Mouse (Mus musculus) ES-CJ7 (cell line): ENCODE measurements around the gene Map3k6.

Experiments used
- DNase-seq: peaks from one replicate; pipeline ENCODE4 v3.0.0; 2011; ENCODE audit warnings: low read depth, low spot score

The Map3k6 gene

GRCm38 (mm10) chr4:133281951-133282481, 41.4 kb downstream of the Map3k6 start:
- no peak for DNase-seq

GRCm38 (mm10) chr4:133282656-133283055, 42.0 kb downstream of the Map3k6 start:
- DNase-seq = peak; percentile 50

DNA sequence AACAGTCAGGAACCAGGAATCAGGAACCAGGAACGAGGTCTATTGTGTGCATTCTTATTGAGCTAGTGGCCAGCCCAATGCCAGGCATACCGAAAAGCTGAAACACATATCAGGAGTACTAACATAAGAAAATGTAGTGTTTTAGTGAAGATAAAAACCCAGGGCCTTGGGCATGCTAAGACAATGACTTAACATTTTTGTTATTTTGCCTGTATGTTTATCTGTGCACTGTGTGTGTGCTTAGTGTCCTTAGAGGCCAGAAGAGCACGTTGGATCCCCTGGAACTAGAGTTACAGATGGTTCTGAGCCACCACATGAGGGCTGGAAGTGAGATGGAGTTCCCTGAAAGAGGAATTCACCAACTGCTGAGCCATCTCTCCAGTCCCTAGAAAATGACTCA, 44.7 kb downstream of the Map3k6 start:
- DNase-seq = no peak

DNA sequence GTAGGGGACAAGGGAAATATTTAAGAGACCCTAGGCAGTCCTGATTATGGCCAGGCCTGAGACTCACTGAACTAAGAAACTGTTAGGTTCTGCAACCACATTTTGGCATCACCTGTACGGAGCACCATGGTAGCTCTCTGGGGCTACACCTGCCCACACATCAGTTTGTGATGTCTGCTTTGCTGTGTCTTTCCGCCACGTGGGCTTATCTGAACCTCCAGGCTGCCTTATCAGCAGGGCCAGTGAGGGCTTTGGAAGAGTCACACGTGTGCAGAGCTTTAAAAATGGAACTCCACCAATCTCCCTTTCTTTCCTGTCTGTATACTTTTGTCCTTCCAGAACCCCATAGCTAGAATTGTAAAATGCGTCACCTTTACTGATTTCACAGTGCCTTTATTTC, 45.3 kb downstream of the Map3k6 start:
- no peak for DNase-seq

DNA sequence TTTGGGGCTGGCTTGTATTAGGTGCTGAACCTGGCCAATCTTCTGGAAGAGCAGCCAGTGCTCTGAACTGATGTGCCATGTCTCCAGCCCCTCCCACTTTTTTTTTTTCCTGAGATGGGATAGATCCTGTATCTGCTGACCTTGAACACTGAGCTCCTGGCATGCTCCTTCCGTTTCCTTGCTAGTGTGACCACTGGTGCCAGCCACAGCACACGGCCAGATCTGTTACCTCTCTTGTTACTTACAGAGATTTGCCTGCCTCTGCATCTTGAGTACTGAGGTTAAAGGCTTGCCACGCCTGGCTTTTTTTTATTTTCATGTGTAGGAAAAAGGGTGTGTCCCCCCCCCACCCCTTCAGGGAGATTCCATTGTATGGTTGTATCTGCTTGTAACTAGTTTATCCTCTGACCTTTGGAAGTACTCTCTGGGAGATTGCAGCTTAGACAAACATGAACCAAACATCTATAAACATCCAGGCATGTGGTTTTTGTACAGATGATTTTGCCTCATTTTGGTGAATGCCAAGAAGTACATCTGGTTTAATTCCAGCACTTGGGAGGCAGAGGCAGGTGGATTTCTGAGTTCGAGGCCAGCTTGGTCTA, 46.0 kb downstream of the Map3k6 start:
- peak; percentile 65 for DNase-seq

GRCm38 (mm10) chr4:133291255-133291654, 50.6 kb downstream of the Map3k6 start:
- DNase-seq = no peak

DNA sequence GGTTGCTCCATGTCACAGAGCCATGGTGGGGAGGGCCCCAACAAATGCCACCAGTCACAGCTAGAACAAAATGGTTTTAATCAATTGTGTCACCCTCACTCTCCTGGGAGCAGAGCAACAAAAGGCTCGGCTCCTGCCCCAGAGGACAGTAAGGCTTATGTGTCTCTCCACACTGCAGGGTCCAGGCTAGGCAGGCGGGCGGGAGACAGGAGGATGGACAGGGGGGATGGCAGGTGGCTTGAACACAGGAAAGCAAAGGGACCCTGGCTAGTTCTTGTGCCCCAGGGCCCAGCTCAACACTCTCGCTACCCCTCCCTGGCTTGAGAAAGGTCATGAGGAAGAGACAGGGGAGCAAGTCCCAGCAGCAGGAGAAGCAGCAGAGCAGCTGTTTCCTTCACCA, 51.8 kb downstream of the Map3k6 start:
- DNase-seq = no peak

DNA sequence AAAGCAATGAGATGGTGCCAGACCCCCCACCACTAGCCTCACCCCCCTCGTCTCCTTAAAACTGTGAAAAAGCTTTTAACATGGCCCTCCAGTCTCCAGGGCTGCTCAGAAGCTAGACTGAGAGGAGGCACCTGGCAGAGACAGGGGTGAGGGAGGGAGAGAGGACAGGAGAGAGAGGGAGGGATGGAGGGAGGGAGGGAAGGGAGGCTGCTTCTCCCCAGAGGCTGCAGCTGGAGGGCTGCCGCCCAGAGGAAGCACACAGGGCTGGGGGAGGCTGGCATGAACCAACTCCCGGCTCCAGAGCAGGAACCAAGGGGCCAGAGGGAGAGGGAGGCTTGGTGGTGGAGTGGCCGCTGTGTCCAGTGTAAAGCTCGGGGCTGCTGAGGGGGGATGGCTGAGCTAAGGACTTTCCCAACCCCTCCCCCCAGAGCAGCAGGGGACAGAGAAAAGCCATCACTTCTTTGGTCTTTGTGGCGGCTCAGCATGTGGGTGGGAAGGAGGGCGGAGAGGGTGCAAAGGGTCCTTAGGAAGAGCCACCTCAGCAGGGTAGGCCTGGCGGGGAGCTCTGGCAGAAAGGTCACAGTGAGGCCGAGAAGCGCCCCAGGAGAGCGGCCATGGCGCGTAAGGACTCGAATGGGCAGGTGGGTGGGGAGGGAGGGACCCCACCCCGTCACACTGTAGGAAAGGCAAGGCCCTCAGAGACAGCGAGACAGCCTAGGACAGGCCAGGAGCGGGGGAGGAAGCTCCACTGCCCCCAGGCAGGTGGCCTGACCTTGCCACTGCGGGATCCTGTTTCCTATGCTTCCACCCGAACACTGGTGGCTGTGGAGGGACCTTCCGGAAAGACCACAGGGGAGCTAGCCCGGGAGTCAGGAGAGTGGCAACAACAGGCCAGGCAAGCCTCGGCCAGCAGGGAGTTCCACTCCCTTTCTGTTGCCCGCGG, 52.6 kb downstream of the Map3k6 start:
- peak; percentile 55 for DNase-seq

GRCm38 (mm10) chr4:133294084-133294483, 53.5 kb downstream of the Map3k6 start:
- DNase-seq = no peak

- no peak for DNase-seq
Measured at GRCm38 (mm10) chr4:133297360-133297759, 56.7 kb downstream of the Map3k6 start.

DNA sequence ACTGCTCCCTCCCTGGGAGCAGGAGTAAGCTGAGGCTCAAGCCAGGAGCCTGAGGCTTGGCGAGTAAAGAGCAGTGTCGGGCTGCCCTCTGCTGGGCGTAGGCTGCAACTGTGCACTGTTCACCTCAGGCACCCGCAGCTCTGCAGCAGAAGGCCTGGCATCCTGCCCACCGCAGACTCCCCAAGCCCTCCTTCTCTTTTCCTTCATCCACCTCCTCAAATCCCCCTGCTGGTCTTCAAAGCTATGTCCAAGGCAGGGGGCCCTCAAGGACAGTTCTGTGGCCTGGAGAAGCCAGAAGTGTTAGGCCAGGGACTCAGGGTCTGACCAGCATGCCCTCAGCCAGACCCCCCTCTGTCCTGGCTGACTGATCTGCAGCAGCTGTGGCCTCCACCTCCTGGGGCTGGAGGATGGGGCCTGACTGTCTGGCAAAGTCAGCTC, 57.2 kb downstream of the Map3k6 start:
- DNase-seq = peak; percentile 54

DNA sequence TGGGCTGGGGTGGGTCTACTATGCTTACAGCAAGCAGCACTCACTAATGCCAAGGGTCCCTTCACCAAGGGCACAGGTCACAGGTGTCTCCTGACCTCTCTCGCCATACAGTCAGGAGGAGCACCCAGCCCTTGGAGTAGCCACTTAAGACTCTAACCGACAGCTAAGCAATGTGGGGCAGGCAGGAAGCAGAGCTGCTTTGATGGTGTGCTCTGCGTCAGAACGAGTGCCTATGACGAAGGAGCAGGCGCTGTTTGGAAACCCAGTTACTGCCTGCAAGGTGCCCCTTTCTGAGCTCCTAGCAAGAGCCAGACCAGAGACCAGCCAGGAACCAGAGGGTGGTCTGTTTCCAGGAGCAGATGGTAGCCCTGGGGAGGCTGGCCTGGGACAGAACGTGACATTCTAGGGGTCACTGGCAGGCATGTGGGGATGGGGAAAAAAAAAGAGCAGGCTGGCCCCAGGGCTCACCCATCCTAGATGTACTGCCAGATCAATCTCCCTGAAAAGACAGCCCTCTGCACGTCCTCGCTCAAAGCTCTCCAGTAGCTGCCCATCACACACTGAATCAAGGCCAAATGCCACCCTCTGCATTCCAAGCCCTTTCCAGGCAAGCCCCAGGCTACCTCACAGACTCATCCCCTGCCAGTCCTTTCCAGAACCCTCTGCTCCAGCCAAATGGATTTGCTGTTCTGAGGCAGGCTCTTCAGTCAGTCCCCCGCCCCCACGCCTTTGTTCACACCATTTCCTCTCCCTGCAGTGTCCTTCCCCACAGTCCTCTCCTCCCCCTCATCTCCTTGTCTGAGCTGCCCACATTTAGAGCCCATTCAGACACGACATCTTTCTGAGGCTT, 58.1 kb downstream of the Map3k6 start:
- DNase-seq = no peak

- DNase-seq = no peak
Measured at GRCm38 (mm10) chr4:133299701-133300100, 59.1 kb downstream of the Map3k6 start.

GRCm38 (mm10) chr4:133300421-133300820, 59.8 kb downstream of the Map3k6 start:
- DNase-seq = no peak

DNA sequence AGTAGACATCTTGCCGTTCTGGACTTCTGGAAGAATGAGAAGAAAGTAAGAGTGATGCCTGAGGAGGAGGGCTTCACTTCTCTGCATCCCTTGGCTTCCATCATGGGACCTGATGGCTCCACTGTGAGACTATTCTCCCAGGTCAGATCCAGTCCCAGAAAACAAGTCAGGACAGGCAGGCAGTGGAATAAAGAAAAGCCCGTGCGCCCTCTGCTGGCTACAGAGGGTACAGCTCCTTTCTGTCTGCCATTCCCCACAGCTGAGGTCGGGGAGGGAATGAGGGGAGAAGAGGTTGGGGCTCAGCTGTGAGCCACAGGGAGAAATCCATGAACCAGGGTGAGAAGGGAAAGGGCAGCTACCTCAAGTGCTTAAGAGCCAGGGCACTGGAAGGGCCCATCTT, 61.2 kb downstream of the Map3k6 start:
- DNase-seq = peak; percentile 67
